In the genomic region with DNA sequence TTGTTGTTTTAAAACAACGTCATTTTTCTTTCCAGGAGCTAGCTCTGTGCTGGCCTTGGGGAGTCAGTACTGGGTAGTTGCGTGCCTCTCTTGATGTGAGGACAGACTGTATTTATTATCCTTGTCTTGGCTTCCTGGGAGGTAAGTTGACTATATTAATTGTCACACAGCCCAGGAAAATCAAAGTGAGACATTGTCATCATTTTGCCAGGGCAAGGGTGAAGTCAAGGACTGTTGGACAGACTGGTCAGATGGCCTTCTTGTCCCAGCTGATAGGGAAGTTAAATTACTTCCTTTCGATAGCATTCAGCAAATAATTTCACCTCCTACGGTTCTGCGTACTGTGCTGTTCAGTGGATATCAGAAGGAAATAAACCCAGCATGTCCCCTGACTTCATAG, we compare ENCODE assay signal across 21 mouse cellular contexts.
A peak's percentile ranks its signal among the peaks of the same experiment; 100 is the strongest.
DNase-seq lines count a peak whose midpoint lies in the region; ATAC-seq and TF ChIP-seq lines count a peak whose summit lies in the region.
"Had no signal": no experiment of that assay in that cellular context is flagged by ENCODE, and none has a peak within 500 bp of the region (broad histone marks: within the 10 kb centered on the region; RNA-seq: fewer than 3 reads in every experiment).

No protein-coding gene starts in this region.

- H3K36me3 ChIP-seq in intestine, postnatal 0 days (ENCODE audit: control insufficient read depth, insufficient read depth): no peaks in the 10 kb centered on the region
- no peaks in the 10 kb centered on the region for H3K36me3 ChIP-seq in intestine, embryonic 15.5 days
- H3K36me3 ChIP-seq: embryonic facial prominence, embryonic 13.5 days; embryonic facial prominence, embryonic 15.5 days; forebrain, embryonic 10.5 days; forebrain, embryonic 12.5 days had no signal

- H3K4me1 ChIP-seq in intestine, postnatal 0 days (replicated peaks; ENCODE audit: control insufficient read depth, insufficient read depth, low read length): no peaks in the 10 kb centered on the region; the same call in 1 of the 2 replicates
- H3K4me1 ChIP-seq in intestine, embryonic 15.5 days (replicated peaks): no peaks in the 10 kb centered on the region
- H3K4me1 ChIP-seq: embryonic facial prominence, embryonic 15.5 days; forebrain, embryonic 12.5 days had no signal

- H3K27me3 ChIP-seq in intestine, postnatal 0 days (replicated peaks; ENCODE audit: control insufficient read depth, insufficient read depth, low read length): no peaks in the 10 kb centered on the region
- H3K27me3 ChIP-seq in intestine, embryonic 15.5 days (replicated peaks): no peaks in the 10 kb centered on the region
- H3K27me3 ChIP-seq: embryonic facial prominence, embryonic 13.5 days; embryonic facial prominence, embryonic 15.5 days; forebrain, embryonic 12.5 days had no signal

- TF ChIP-seq CTCF in intestine, postnatal 0 days (IDR thresholded peaks at IDR 0.05; ENCODE audit: low read depth): no peak

- H3K27ac ChIP-seq in intestine, postnatal 0 days (ENCODE audit: low read depth, low read length): no peak overlapping the region
- no peak overlapping the region for H3K27ac ChIP-seq in intestine, embryonic 15.5 days
- H3K27ac ChIP-seq: embryonic facial prominence, embryonic 13.5 days; embryonic facial prominence, embryonic 15.5 days; forebrain, embryonic 10.5 days; forebrain, embryonic 12.5 days had no signal

- peak; percentile 53 for DNase-seq in adrenal gland, adult 8-10 months
- DNase-seq in adrenal gland, adult 18-20 months (ENCODE audit: low spot score in 2 of 2): no peak
- peak; percentile 47 for DNase-seq in adrenal gland, postnatal 14 days
- DNase-seq in layer of hippocampus, adult 8-10 months (ENCODE audit: low spot score in 2 of 2): no peak
- DNase-seq in urinary bladder, postnatal 4 days (ENCODE audit: low spot score in 2 of 2): no peak
- DNase-seq: cerebellum, adult 11-12 months; cerebellum, adult 2 months; cerebellum, adult 9-10 months; cerebellum, postnatal 10 days; cerebellum, postnatal 25 days; embryo, embryonic 11 days had no signal

- peak; percentile 44; the same call in 1 of the 2 replicates for ATAC-seq in intestine, postnatal 0 days
- no peak for ATAC-seq in intestine, embryonic 15.5 days
- ATAC-seq in common myeloid progenitor, adult 5-6 weeks (replicated peaks; ENCODE audit: low read depth, poor library complexity, severe bottlenecking): 0 out of 2 replicates have a peak, but pooled peaks have one; percentile 24
- ATAC-seq: forebrain, embryonic 14.5 days; forebrain, embryonic 16.5 days had no signal

- no peak overlapping the region for H3K4me3 ChIP-seq in intestine, postnatal 0 days (ENCODE audit: low read depth, low read length)
- no peak overlapping the region for H3K4me3 ChIP-seq in intestine, embryonic 15.5 days (replicated peaks)
- H3K4me3 ChIP-seq: embryonic facial prominence, embryonic 13.5 days; embryonic facial prominence, embryonic 15.5 days; erythroblast, embryonic 14.5 days; forebrain, embryonic 10.5 days; forebrain, embryonic 12.5 days had no signal

- H3K9me3 ChIP-seq in intestine, postnatal 0 days (ENCODE audit: control insufficient read depth): no peaks in the 10 kb centered on the region
- H3K9me3 ChIP-seq in intestine, embryonic 15.5 days: no peaks in the 10 kb centered on the region
- H3K9me3 ChIP-seq: embryonic facial prominence, embryonic 13.5 days; embryonic facial prominence, embryonic 15.5 days; forebrain, embryonic 10.5 days; forebrain, embryonic 12.5 days had no signal

- no peak overlapping the region for H3K4me2 ChIP-seq in intestine, postnatal 0 days (replicated peaks; ENCODE audit: low read depth)
- H3K4me2 ChIP-seq in intestine, embryonic 15.5 days (replicated peaks): no peak overlapping the region
- H3K4me2 ChIP-seq: embryonic facial prominence, embryonic 13.5 days; embryonic facial prominence, embryonic 15.5 days; forebrain, embryonic 12.5 days had no signal

- 57% methylated on average over 5 of the region's 5 CpGs for WGBS in intestine, postnatal 0 days
- WGBS in intestine, embryonic 15.5 days: 71% methylated on average over 5 of the region's 5 CpGs

- H3K9ac ChIP-seq in intestine, postnatal 0 days (ENCODE audit: low read depth, low read length): no peak overlapping the region
- no peak overlapping the region for H3K9ac ChIP-seq in intestine, embryonic 15.5 days
- H3K9ac ChIP-seq: embryonic facial prominence, embryonic 13.5 days; embryonic facial prominence, embryonic 15.5 days; forebrain, embryonic 12.5 days had no signal

Comparison
In these comparisons a context has a peak if more than half of its experiments do, and no peak if none do; other contexts are left out.
1. DNase-seq: peak in adrenal gland, adult 8-10 months (single experiment) and adrenal gland, postnatal 14 days (single experiment); none in adrenal gland, adult 18-20 months (0 of 2), layer of hippocampus, adult 8-10 months (0 of 2) and urinary bladder, postnatal 4 days (0 of 2).